Mouse (Mus musculus) midbrain, postnatal 0 days (tissue): ENCODE data around the gene E030018B13Rik. TPM values are rescaled to one million over a fixed set of nuclear protein-coding genes. Genes with fewer than 3 reads are reported as not detected.

ENCODE experiments used
- ATAC-seq: fragments of 200-750 bp; cut with Nextera tagmentation; 2 replicates; pipeline ENCODE4 v1.8.0; 2017; ENCODE audit warnings: moderate number of reproducible peaks, mild to moderate bottlenecking, moderate TSS enrichment, moderate library complexity; ENCODE audit not compliant: low FRiP score
- DNase-seq: peaks from one replicate; pipeline ENCODE4 v3.0.0-alpha.2; 2015; ENCODE audit warnings: low spot score
- H3K27ac ChIP-seq: fragments of 300-500 bp; sonication (generic); 2 replicates; pipeline ENCODE4 v1.5.1; 2014; ENCODE audit warnings: low read depth, mild to moderate bottlenecking, low read length, mixed read lengths
- H3K27me3 ChIP-seq: fragments of 300-500 bp; sonication (generic); 2 replicates; pipeline ENCODE4 v1.6.1; 2014; ENCODE audit warnings: low read length, control low read depth, mixed read lengths; ENCODE audit not compliant: insufficient read depth
- H3K36me3 ChIP-seq: fragments of 300-500 bp; sonication (generic); 2 replicates; pipeline ENCODE4 v1.6.1; 2014; ENCODE audit warnings: low read length, control low read depth, mixed read lengths; ENCODE audit not compliant: insufficient read depth
- H3K4me1 ChIP-seq: fragments of 300-500 bp; sonication (generic); 2 replicates; pipeline ENCODE4 v1.6.1; 2014; ENCODE audit warnings: mild to moderate bottlenecking, control low read depth, antibody characterized with exemption, low read length, mixed read lengths; ENCODE audit not compliant: insufficient read depth
- H3K4me2 ChIP-seq: fragments of 300-500 bp; sonication (generic); 2 replicates; pipeline ENCODE4 v1.6.1; 2014; ENCODE audit warnings: low read depth, mild to moderate bottlenecking, low read length, mixed read lengths; ENCODE audit not compliant: poor library complexity, severe bottlenecking
- H3K4me3 ChIP-seq: fragments of 300-500 bp; sonication (generic); 2 replicates; pipeline ENCODE4 v1.5.1; 2014; ENCODE audit warnings: low read depth, mild to moderate bottlenecking, low read length, moderate library complexity
- H3K9ac ChIP-seq: fragments of 300-500 bp; sonication (generic); replicated peaks from 2 replicates; pipeline ENCODE4 v1.6.1; 2014; ENCODE audit warnings: mild to moderate bottlenecking, low read length, moderate library complexity, mixed read lengths; ENCODE audit not compliant: poor library complexity, severe bottlenecking
- H3K9me3 ChIP-seq: fragments of 300-500 bp; sonication (generic); 2 replicates; pipeline ENCODE4 v1.6.1; 2016; ENCODE audit warnings: low read length, control low read depth
- CTCF ChIP-seq: IDR thresholded peaks from 2 replicates; pipeline ENCODE4 v1.5.1; 2016; ENCODE audit warnings: antibody characterized with exemption, mild to moderate bottlenecking
- WGBS: fragments of 180-500 bp; shearing (Covaris S2); extraction: QIAGEN DNeasy Blood & Tissue Kit; methylation state at CpG from one replicate; pipeline ENCODE4 v1.1.7; 2014; 5-methylcytosine and 5-hydroxymethylcytosine counted together
- polyA plus RNA-seq: library from polyadenylated mRNA; unstranded; fragments of >200 nt; fragmentation: Nextera tagmentation; extraction: Ambion mirVana; gene quantifications from 2 replicates; pipeline ENCODE4 v1.2.1, GENCODE M21; 2015
- total RNA-seq: library from RNA; depleted of rRNA; stranded (reverse); fragments of >200 nt; gene quantifications from 2 replicates; pipeline ENCODE4 v1.2.3, GENCODE M21; 2014

E030018B13Rik gene
- total and polyA plus RNA-seq, 2 experiments from 2014 or later, result not detected

DNA sequence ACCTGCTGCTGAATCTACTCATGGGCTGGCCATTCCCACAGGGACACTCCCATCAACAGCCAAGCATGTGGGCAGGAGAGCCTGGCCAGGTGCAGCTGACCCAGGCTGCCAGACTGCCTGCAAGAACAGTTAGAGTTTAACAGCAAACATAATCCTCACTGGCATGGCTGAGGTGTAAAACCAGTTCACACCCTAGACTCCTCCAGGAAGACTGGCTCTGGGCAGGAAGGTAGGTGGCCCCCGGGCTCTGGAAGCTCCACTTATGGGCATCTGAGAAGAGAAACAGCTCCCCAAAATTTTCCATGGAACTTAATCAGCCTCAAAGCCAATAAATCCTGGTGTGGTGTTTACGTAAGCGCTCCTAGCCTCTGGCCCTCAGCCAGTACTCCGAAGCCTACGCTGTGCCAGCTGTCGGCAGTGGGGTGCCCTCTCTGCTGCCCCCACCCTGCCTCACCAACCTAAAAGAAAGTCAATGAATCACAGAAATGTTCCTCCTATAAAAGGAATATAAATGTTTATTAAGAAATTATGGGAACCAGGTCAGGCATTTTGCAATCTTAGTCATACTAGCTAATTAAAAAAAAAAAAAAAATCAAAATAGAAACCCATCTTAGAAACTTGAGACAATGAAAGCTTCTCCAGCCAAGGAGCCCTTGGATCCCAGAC is 8.2 kb downstream of the E030018B13Rik start:
- Histone ChIP-seq H3K9me3 (no peaks in the 10 kb centered on the region), H3K4me1 (no peaks in the 10 kb centered on the region; the same call in 1 of the 2 replicates), H3K27ac (0 out of 2 replicates have a peak overlapping the region, but pooled peaks have one; percentile 1), H3K27me3 (no peaks in the 10 kb centered on the region), H3K4me3 (no peak overlapping the region), H3K36me3 (no peaks in the 10 kb centered on the region), H3K9ac (no peak overlapping the region), H3K4me2 (no peak overlapping the region)
- no peak for TF ChIP-seq CTCF
- DNase-seq, result peak; percentile 72
- 45% methylated on average over 6 of the region's 6 CpGs for WGBS
- ATAC-seq, result no peak

DNA sequence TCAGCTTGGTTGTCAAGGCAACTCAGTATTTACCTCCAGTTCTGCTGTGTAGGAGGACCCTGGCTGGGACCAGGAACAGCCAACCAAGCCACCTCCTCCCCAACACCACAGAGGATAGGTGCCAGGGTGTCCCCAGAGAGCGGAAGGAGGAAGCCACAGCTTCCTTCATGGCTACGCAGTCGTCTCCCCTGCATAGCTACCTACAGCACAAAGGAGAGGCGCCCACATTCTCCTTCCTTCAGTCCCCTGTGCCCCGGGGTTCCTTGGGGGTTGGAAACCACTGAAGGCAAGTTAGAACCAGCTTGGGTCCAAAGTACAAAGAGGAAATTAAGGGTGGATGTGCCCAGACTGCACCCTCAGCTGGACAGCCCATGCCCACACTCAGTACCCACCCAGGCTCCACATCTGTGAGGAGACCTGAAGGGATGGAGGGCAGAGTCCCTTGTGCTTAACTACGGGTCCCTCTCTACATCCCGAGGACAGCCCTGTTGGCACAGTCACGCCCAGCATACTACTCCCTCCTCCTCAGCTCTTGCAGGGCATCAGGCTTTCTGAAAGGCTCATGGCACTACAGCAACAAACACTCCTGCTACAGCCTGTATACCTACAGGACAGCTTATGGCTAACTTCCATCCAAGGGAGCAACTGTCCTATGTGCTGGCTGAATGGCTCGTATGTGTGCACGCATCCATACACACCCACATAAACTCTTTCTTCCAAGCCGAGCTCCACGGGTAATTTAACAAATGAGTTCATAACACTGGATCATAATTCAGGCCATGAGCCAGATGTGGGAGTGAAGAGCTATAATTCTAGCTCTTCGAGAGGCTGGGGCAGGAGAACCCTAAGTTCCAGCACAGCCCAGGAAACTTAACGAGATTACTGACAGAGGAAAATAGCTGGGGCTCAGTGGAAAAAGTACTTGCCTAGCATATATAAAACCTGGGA is 9.0 kb downstream of the E030018B13Rik start:
- Histone ChIP-seq H3K4me3 (no peak overlapping the region), H3K4me1 (no peaks in the 10 kb centered on the region; the same call in 1 of the 2 replicates), H3K27ac (0 out of 2 replicates have a peak overlapping the region, but pooled peaks have one; percentile 1), H3K36me3 (no peaks in the 10 kb centered on the region), H3K27me3 (no peaks in the 10 kb centered on the region), H3K9ac (no peak overlapping the region), H3K4me2 (no peak overlapping the region), H3K9me3 (no peaks in the 10 kb centered on the region)
- ATAC-seq (no peak; the same call in 1 of the 2 replicates), DNase-seq (peak; percentile 51)
- WGBS, result 70% methylated on average over 14 of the region's 14 CpGs
- no peak for TF ChIP-seq CTCF

DNA sequence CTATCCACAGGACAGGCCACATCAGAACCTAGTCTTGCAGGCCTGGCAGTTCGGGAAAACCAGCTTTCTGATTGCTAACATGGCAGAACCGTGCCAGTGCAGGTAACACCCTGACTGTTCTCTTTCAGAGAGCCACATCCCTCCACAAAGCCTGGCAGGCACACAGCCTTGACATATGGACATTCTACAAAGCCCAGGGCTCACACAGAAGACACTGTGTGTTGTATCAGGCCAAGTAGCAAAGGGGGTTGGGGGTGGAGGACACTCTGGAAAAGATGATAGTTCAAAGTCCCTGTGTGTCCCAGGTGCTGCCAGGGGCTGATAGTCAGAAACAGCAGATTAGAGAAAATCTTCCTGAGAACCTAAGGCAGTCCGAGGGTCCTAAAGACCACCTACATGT is 9.8 kb downstream of the E030018B13Rik start:
- Histone ChIP-seq H3K9ac (no peak overlapping the region), H3K4me3 (no peak overlapping the region), H3K4me2 (no peak overlapping the region), H3K27ac (no peak overlapping the region; the same call in 1 of the 2 replicates), H3K9me3 (no peaks in the 10 kb centered on the region), H3K36me3 (no peaks in the 10 kb centered on the region), H3K4me1 (no peaks in the 10 kb centered on the region; the same call in 1 of the 2 replicates), H3K27me3 (no peaks in the 10 kb centered on the region)
- no peak for ATAC-seq
- no peak for DNase-seq
- WGBS, result 68% methylated on average over 3 of the region's 3 CpGs
- no peak for TF ChIP-seq CTCF

DNA sequence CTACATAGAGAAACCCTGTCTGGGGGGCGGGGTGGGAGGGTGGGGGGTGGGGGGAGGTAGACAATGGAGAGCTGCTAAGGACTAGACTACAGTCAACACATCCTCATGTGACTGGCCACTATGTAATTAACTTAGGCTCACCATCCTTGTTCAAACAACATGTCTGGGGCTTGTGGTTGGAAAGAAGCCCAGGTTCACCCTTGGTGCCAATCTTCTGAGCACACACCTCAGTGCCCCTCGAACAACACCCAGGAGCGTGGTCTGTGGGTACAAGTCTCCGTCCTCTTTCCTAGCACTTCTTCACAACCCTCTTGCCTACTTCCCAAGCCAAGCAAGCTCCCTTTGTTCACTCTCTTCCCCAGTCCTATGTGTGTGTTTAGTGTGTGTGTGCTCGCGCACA is 10.5 kb downstream of the E030018B13Rik start:
- Histone ChIP-seq H3K27ac (no peak overlapping the region), H3K9ac (no peak overlapping the region), H3K4me3 (no peak overlapping the region), H3K4me2 (no peak overlapping the region), H3K4me1 (no peaks in the 10 kb centered on the region; the same call in 1 of the 2 replicates), H3K27me3 (no peaks in the 10 kb centered on the region), H3K9me3 (no peaks in the 10 kb centered on the region), H3K36me3 (no peaks in the 10 kb centered on the region)
- no peak for TF ChIP-seq CTCF
- DNase-seq (no peak), ATAC-seq (no peak)
- WGBS, result 91% methylated on average over 6 of the region's 6 CpGs

DNA sequence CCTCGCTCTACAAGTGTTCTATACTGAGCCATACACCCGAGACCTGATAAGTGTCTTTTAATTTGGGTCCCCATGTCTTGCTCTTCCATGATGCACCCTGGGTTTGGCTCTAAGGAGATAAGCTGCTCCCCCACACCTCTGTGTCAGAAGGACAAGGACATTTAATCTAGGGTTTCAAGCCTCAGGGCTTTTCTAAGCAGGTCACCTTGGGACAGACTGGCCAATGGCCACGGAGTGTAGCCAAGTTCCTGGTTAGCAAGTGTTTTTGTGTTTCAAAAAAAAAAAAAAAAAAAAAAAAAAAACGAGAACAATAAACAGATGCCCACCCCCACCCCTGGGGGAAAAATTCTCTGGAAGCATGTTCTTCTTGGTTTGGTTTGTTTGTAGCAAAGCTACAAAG is 12.4 kb downstream of the E030018B13Rik start:
- no peak overlapping the region for H3K4me3 ChIP-seq
- H3K27me3 ChIP-seq, result no peaks in the 10 kb centered on the region
- no peak for TF ChIP-seq CTCF
- no peak for DNase-seq
- no peak for ATAC-seq
- no peaks in the 10 kb centered on the region for H3K36me3 ChIP-seq
- H3K4me2 ChIP-seq, result no peak overlapping the region
- no peak overlapping the region for H3K9ac ChIP-seq
- no peaks in the 10 kb centered on the region; the same call in 1 of the 2 replicates for H3K4me1 ChIP-seq
- WGBS, result 85% methylated on average over 4 of the region's 4 CpGs
- H3K9me3 ChIP-seq, result no peaks in the 10 kb centered on the region
- H3K27ac ChIP-seq, result no peak overlapping the region
